27 mouse cellular contexts compared by ENCODE assay signal in genomic region chr1:72510778-72511520, GRCm38 (mm10). TPM values are rescaled to one million over a fixed set of nuclear protein-coding genes. Genes with fewer than 3 reads are reported as not detected.
DNase-seq lines count a peak whose midpoint lies in the region; ATAC-seq and TF ChIP-seq lines count a peak whose summit lies in the region.
"Had no signal": no experiment of that assay in that cellular context is flagged by ENCODE, and none has a peak within 500 bp of the region (broad histone marks: within the 10 kb centered on the region; RNA-seq: fewer than 3 reads in every experiment).

No protein-coding gene starts in this region.

- H3K9ac ChIP-seq in neural tube, embryonic 12.5 days, result no peak overlapping the region
- H3K9ac ChIP-seq in neural tube, embryonic 15.5 days (replicated peaks), result no peak overlapping the region
- H3K9ac ChIP-seq: embryonic facial prominence, embryonic 12.5 days; forebrain, embryonic 15.5 days; hindbrain, embryonic 12.5 days; liver, embryonic 12.5 days; liver, postnatal 0 days; midbrain, embryonic 13.5 days had no signal

- H3K4me2 ChIP-seq in neural tube, embryonic 12.5 days (replicated peaks), result no peak overlapping the region
- no peak overlapping the region for H3K4me2 ChIP-seq in neural tube, embryonic 15.5 days
- H3K4me2 ChIP-seq: embryonic facial prominence, embryonic 12.5 days; forebrain, embryonic 15.5 days; hindbrain, embryonic 12.5 days; liver, embryonic 12.5 days; midbrain, embryonic 13.5 days had no signal

- TF ChIP-seq POLR2A in kidney, adult 2 months (IDR thresholded peaks at IDR 0.05; ENCODE audit: low read depth, low read length), result no peak

- peak; percentile 11 for DNase-seq in embryo, embryonic 11 days
- DNase-seq in embryo, embryonic 9.5 days (ENCODE audit: extremely low spot score), result no peak
- peak; percentile 1 for DNase-seq in kidney, adult 2 months
- no peak for DNase-seq in kidney, postnatal 36 days
- DNase-seq in neural tube, embryonic 10.5 days (ENCODE audit: extremely low spot score, low spot score), result no peak
- DNase-seq in cerebellum, adult 8-10 months, result no peak
- DNase-seq: adrenal gland, adult 8-10 months; cerebellum, adult 2 months; cerebellum, postnatal 25 days; gastrocnemius, postnatal 10 days; heart, postnatal 14 days; kidney, adult 9 months; left cerebral cortex, postnatal 4 days; liver, postnatal 0 days; lung, postnatal 36 days; right cerebral cortex, postnatal 4 days; thymus, adult 18-20 months; thymus, postnatal 25 days had no signal

- H3K27me3 ChIP-seq in kidney, adult 2 months (replicated peaks; ENCODE audit: control insufficient read depth, insufficient read depth, low read length), result no peaks in the 10 kb centered on the region
- no peaks in the 10 kb centered on the region for H3K27me3 ChIP-seq in neural tube, embryonic 12.5 days (replicated peaks)
- H3K27me3 ChIP-seq in neural tube, embryonic 15.5 days (replicated peaks), result no peaks in the 10 kb centered on the region
- H3K27me3 ChIP-seq: embryonic facial prominence, embryonic 12.5 days; forebrain, embryonic 15.5 days; hindbrain, embryonic 12.5 days; liver, embryonic 12.5 days; midbrain, embryonic 13.5 days had no signal

- no peak for TF ChIP-seq CTCF in kidney, adult 2 months (conservative IDR thresholded peaks at IDR 0.05; ENCODE audit: insufficient read depth, insufficient read length, low read depth, low read length)

- H3K36me3 ChIP-seq in kidney, adult 2 months (ENCODE audit: control insufficient read depth, insufficient read depth, low read length), result no peaks in the 10 kb centered on the region
- H3K36me3 ChIP-seq in neural tube, embryonic 12.5 days, result no peaks in the 10 kb centered on the region
- no peaks in the 10 kb centered on the region for H3K36me3 ChIP-seq in neural tube, embryonic 15.5 days
- H3K36me3 ChIP-seq: embryonic facial prominence, embryonic 12.5 days; forebrain, embryonic 15.5 days; hindbrain, embryonic 12.5 days; liver, embryonic 12.5 days; midbrain, embryonic 13.5 days had no signal

- 0 out of 2 replicates have a peak, but pooled peaks have one; percentile 2 for ATAC-seq in neural tube, embryonic 12.5 days (ENCODE audit: low FRiP score, low read depth)
- ATAC-seq in neural tube, embryonic 15.5 days (ENCODE audit: low FRiP score), result peak; percentile 49; the same call in 1 of the 2 replicates
- ATAC-seq: activated CD4-positive, CD25-positive, alpha-beta regulatory T cell, adult 4 months; forebrain, embryonic 15.5 days; liver, embryonic 12.5 days; liver, postnatal 0 days; midbrain, embryonic 13.5 days had no signal

- no peaks in the 10 kb centered on the region for H3K9me3 ChIP-seq in neural tube, embryonic 12.5 days
- H3K9me3 ChIP-seq in neural tube, embryonic 15.5 days (replicated peaks), result no peaks in the 10 kb centered on the region
- H3K9me3 ChIP-seq: embryonic facial prominence, embryonic 12.5 days; forebrain, embryonic 15.5 days; hindbrain, embryonic 12.5 days; liver, embryonic 12.5 days; midbrain, embryonic 13.5 days had no signal

- no peaks in the 10 kb centered on the region for H3K4me1 ChIP-seq in kidney, adult 2 months (ENCODE audit: control insufficient read depth, insufficient read depth, low read length)
- peaks cover 5% of the 10 kb centered on the region for H3K4me1 ChIP-seq in neural tube, embryonic 12.5 days
- H3K4me1 ChIP-seq in neural tube, embryonic 15.5 days, result peaks cover 21% of the 10 kb centered on the region
- H3K4me1 ChIP-seq: embryonic facial prominence, embryonic 12.5 days; forebrain, embryonic 15.5 days; liver, embryonic 12.5 days; midbrain, embryonic 13.5 days had no signal

- 69% methylated on average over 7 of the region's 7 CpGs for WGBS in kidney, adult 2 months
- WGBS in neural tube, embryonic 12.5 days, result 81% methylated on average over 7 of the region's 7 CpGs
- WGBS in neural tube, embryonic 15.5 days, result 65% methylated on average over 7 of the region's 7 CpGs

- H3K4me3 ChIP-seq in kidney, adult 2 months (ENCODE audit: insufficient read depth, low read depth, low read length), result no peak overlapping the region
- no peak overlapping the region for H3K4me3 ChIP-seq in neural tube, embryonic 12.5 days
- no peak overlapping the region for H3K4me3 ChIP-seq in neural tube, embryonic 15.5 days (replicated peaks)
- H3K4me3 ChIP-seq: embryonic facial prominence, embryonic 12.5 days; forebrain, embryonic 15.5 days; hindbrain, embryonic 12.5 days; liver, embryonic 12.5 days; midbrain, embryonic 13.5 days had no signal

- H3K27ac ChIP-seq in kidney, adult 2 months (ENCODE audit: insufficient read depth, low read depth, low read length), result no peak overlapping the region
- no peak overlapping the region for H3K27ac ChIP-seq in neural tube, embryonic 12.5 days
- no peak overlapping the region for H3K27ac ChIP-seq in neural tube, embryonic 15.5 days (replicated peaks)
- H3K27ac ChIP-seq: embryonic facial prominence, embryonic 12.5 days; forebrain, embryonic 15.5 days; hindbrain, embryonic 12.5 days; liver, embryonic 12.5 days; midbrain, embryonic 13.5 days; stomach, postnatal 0 days had no signal

RNA-seq across cellular contexts. Expression of gene March4, which starts 25.8 kb away (rescaled TPM):
- polyA plus RNA-seq in kidney, adult 2 months (2012; rRNA removed), result 0.05 TPM in 1 of 2 replicates, not detected in the other
- 5.3 and 5.8 TPM in 2 replicates for polyA plus RNA-seq in neural tube, embryonic 12.5 days (2016; fragmentation: Nextera tagmentation; extraction: Ambion mirVana)
- 8.5 and 9.6 TPM in 2 replicates for polyA plus RNA-seq in neural tube, embryonic 15.5 days (2015; fragmentation: Nextera tagmentation; extraction: Ambion mirVana)
- polyA plus RNA-seq: activated CD4-positive, CD25-positive, alpha-beta regulatory T cell, adult 4 months; liver, embryonic 12.5 days; liver, postnatal 0 days had no signal

Comparison
In these comparisons a context has a peak if more than half of its experiments do, and no peak if none do; other contexts are left out.
1. DNase-seq: peak in embryo, embryonic 11 days (single experiment) and kidney, adult 2 months (single experiment); none in embryo, embryonic 9.5 days (single experiment), kidney, postnatal 36 days (0 of 2), neural tube, embryonic 10.5 days (single experiment) and cerebellum, adult 8-10 months (single experiment).